Mouse (Mus musculus): ENCODE measurements around the gene Chrne.
"Not testable (repeated sequence)": the region's sequence is repeated elsewhere in the genome, so short reads cannot be mapped to it uniquely, and the experiment has no call there.

DNA sequence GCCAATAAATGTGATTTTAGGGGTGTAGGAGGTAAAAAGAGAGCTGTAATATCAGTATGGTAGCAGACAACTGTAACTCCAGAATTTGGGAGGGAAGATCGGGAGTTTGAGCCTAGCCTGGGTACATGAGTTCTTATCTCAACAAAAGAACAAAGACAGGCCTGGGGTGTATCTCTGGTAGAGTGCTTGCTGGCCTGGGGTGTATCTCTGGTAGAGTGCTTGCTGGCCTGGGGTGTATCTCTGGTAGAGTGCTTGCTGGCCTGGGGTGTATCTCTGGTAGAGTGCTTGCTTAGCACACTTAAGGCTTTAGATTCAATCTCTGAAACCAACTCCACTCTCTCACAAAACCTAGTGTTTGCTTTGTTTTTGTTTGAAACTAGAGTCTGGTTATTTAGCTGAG is 48.4 kb downstream of the Chrne start:
- not testable (repeated sequence) for TF ChIP-seq CTCF (IDR thresholded peaks at IDR 0.05; ENCODE audit: borderline replicate concordance, control insufficient read depth, extremely low read depth, insufficient read depth, low read length, poor library complexity); POLR2A (IDR thresholded peaks at IDR 0.05; ENCODE audit: control insufficient read depth, extremely low read depth, insufficient read depth, low read length, poor library complexity)
